Mouse (Mus musculus) monocyte, adult 5-6 weeks (primary cell): ENCODE results near the gene Trp53i13. TPM values are rescaled to one million over a fixed set of nuclear protein-coding genes. Genes with fewer than 3 reads are reported as not detected.

Source experiments
- ATAC-seq: fragments of 153-309, 156-312 bp; replicated peaks from 2 replicates; pipeline ENCODE4 v1.8.0; 2017; ENCODE audit warnings: mild to moderate bottlenecking; ENCODE audit not compliant: low TSS enrichment, insufficient number of reproducible peaks, severe bottlenecking, poor library complexity, low FRiP score
- total RNA-seq: library from RNA; stranded (forward); fragments of 200-1000, 200-491, 200-594 nt; gene quantifications from 3 replicates; pipeline ENCODE4 v1.2.3, GENCODE M21; 2017

Trp53i13 gene
- total RNA-seq, 1 experiment from 2014 or later = not detected

- 0 out of 2 replicates have a peak, but pooled peaks have one; percentile 3 for ATAC-seq
Measured at GRCm38 (mm10) chr11:77494344-77494676, 21.5 kb downstream of the Trp53i13 start.

- ATAC-seq = 0 out of 2 replicates have a peak, but pooled peaks have one; percentile 10
Measured at GRCm38 (mm10) chr11:77493512-77494343, 22.1 kb downstream of the Trp53i13 start, which contains the start of gene Git1. Gene Git1, plus strand, starts transcription at chr11:77493562.

DNA sequence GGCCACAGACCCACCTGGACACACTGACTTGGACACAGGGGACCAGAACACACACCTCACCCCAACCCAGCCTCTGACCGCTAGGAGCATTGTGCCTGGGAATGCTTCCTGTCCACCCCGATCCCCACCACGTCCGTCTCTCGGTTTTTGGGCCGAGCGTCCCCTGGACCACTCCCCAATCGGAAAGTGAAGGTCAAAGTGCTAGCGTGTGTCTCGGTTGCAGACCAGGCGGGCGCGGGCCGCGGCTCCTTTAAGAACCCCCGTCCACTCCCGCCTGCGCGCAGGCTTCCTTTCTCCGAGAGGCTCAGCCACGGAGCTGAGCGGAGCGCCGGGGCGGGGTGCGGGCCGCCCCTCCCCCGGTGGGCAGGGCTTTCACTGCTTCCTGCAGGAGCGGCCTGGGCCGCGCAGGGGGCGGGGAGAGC, 22.9 kb downstream of the Trp53i13 start:
- peak; percentile 45 for ATAC-seq

DNA sequence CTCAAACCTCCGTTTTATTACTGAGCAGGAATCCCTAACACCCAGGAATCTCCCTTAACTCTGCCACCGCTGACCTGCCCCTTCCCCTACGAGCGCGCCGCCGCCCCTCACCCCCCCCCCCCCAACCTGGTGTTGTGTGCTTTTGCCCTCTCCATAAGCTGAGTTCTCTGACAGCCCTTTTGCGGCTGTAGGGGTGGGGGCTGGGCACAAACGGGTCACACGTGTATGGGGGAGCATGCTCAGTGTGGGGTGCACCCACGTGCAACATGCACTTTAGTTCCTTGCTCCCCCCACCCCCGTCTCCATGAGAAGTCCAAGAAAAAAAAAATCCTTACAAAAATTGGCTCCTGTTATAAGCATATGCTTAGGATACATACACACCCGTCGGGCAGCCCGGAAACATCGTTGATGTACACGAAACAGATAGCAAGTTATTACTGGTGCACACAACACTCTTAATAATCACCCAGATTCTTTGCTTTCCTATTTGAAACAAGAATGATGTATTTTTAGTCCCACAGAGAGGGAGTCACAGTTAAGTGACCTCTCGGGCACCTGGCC, 23.4 kb downstream of the Trp53i13 start:
- no peak for ATAC-seq

- ATAC-seq = no peak
Measured at GRCm38 (mm10) chr11:77491502-77492291, 24.1 kb downstream of the Trp53i13 start.

DNA sequence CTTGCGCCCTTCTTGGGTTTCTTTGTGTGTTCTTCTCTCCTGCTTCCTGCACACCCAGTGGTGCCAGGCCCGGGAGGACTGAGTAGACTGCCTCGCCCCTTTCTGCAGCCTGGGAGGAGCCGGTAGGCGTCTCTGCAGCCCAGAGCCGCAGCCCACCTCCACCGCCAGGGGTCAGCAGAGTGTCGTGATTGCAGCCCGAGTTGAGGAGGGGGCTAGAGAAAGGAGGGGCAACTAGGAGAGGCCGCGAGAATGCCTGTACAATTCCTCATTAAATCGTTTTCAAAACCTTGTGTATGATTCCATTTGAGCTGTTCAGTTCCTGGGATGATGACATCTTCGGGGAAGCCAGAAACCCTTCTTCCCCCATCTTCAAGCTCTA, 24.7 kb downstream of the Trp53i13 start:
- peak; percentile 59 for ATAC-seq

DNA sequence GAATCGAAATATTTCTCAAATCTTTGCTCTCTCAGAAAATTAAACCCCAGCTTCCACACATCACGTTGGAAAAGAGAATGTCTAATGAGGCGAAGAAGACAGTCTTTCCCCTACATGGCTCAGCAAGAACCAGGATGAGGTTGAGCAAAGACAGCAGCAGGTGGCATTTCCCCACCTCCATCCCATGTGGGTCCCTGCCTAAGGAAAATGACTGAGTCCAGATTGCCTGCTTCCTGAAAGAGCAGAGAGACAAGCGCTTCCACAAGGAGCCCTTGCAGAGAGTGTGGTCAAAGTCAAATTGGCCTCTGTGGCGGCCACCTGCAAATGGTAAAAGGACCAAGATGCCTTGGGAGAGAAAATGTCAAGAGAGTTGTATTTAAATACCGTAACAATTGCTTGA, 25.3 kb downstream of the Trp53i13 start:
- ATAC-seq = no peak

DNA sequence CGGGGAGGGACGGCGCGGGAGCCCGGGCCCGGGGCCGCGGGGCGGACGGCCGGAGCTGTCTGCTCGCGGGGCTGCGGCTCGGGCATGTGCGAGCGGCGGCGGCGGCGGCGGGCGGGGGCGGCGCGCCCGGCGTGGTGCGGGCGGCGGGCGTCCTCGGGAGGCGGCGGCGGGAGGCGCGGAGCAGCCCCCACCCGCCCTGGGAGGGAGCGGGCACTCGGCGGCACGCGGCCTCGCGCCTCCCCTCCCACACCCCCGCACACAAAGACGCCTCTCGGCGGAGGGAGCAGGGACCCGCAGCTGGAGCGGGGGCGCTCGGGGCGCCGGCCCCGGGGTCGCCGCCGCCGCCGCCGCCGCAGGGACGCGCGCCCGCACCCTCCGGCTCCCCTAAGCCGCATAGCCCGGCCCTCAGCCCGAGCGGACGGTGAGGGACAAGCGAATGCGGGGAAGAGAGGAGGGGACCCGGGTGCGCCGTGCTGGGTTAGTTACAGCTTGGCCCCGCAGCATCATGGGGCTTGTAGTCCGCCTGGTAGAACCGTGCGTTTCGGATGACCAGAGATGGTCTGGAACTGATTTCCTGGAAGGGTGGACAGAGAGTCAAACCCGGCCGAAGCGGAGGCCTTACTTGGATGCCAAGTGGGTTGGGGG, 26.1 kb downstream of the Trp53i13 start, which contains the start of gene Ankrd13b:
Gene Ankrd13b, minus strand, starts transcription at position 88 of the 645 bp plus-strand sequence.
- no peak for ATAC-seq

DNA sequence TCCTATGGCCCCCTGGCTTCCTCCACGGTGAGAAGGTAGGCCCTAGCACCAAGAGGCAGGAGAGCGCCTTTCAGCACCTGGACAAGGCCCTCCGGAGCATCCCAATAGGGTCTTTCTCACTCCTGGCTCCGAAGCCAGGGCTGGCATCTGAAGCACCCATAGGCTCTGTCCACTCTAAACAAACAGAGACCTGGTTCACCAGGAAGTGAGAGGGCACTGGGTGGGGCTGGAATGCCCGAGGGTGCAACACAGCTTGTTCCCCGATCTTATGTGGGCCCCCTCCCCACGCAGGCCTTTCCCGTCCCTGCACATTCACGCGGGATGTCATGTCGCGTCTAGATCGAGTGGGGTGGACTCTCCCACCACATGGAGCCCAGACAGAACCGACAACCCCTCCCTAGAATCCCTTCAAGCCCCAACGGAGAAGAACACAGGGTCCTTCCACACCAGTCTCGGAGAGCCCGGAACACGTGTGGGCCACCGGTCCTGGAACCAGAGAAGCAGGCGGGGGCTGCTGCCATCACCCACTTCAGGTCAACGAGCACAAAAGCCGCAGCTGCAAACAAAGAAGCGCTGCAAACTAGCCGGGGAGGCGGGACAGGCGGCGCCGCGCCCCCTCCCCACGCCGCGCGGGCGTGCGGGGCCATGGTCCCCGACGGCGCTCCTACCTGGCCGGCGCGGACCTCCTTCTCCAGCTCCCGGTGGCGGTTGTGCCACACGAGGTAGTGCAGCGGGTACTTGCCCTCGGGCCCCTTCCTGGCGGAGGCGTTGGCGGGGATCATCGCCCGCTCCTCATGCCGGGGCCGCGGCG, 26.8 kb downstream of the Trp53i13 start:
- ATAC-seq = no peak

DNA sequence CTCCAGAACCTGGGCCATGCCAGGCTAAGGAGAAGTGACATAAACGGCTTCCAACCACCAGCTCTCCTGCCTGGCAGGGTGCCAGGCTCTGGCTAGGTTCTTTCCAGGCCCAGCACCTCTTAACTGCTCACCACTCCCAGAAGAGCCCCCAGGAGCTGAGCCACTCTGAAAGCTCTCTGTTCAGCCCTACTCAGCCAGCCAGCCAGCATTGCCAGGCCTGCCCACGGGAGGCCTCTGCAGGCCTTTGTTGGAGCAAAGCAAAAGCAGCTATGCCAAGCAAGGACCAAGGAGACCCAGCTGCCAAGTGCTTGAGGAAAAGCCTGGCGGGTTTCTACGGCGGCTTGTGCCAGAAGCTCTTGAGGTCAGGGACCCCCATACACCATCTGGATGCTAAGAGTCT, 29.0 kb downstream of the Trp53i13 start:
- no peak for ATAC-seq

- ATAC-seq = no peak
Measured at GRCm38 (mm10) chr11:77485229-77485628, 30.6 kb downstream of the Trp53i13 start.

DNA sequence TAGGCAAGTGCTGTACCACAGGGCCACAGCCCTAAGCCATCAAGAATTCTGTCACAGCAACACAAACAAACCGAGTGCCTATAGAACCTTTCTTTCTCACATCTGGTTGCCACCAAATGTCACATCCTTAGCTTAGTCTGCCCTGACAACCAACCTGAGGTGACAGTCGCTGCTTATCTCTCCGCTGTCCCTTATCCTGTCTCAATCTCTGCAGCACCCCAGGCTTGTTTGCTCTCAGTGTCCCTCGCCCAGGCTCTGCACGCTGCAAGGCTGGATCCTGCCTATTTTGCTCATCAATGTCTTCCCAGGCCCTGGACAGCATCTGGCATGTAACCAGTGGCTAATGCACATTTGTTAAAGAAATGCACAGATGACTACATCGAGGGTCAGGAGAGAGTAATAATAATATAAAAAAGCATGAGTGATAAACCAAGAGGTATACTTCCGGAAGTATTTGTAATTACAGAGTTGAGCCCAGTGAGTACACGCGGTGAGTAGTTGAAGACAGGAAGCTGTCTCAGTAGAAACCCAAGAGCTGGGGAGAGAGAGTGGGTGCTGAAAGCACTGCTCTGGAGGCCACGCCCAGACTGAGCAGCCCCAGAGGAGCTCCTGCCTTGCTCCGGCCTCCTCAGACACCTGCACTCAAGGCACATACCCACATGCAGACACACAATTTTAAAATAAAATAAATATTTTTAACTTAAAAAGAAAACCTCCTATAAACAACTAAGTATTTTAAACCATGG, 32.1 kb downstream of the Trp53i13 start:
- no peak for ATAC-seq

DNA sequence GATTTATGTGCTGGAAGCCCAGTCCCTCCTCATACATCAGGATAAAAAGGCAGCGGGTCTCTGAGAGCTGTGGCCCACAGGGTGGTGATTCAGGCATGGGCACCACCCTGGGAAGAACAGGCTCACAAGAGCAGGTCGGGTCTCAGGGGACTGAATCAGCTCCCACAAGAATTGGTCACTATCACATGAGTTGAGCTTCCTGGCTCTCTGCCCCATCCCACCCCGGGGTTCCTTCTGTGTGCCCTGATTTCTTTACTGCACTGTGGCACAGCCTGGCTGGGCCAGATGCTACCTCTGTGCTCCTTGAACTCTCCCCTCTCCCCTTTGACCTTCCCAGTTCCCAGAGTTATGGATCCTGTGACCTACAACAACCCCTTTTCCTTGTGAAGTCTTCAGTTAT, 32.7 kb downstream of the Trp53i13 start:
- no peak for ATAC-seq

DNA sequence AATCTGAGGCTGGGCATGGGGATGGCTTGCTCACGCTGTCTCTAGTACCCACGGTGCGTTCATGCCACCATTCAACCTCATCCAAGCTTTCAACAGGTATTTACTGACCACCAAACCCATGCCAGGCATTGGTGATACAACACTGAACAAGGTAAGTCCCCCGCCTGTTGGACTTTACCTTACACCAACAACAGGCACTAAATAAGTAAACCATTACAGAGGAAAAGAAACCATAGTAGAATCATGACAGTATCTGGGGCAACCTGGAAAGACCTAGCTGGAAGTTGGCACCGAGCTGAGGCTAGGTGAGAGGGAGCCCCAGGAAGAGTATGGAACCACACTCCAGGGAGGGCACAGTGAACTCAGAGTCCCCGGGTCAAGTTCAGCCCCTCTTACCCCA, 38.9 kb downstream of the Trp53i13 start:
- ATAC-seq = no peak

- ATAC-seq = no peak
Measured at GRCm38 (mm10) chr11:77476216-77476615, 39.6 kb downstream of the Trp53i13 start.

GRCm38 (mm10) chr11:77472775-77473174, 43.0 kb downstream of the Trp53i13 start:
- no peak for ATAC-seq

- no peak for ATAC-seq
Measured at GRCm38 (mm10) chr11:77471407-77471806, 44.4 kb downstream of the Trp53i13 start.

DNA sequence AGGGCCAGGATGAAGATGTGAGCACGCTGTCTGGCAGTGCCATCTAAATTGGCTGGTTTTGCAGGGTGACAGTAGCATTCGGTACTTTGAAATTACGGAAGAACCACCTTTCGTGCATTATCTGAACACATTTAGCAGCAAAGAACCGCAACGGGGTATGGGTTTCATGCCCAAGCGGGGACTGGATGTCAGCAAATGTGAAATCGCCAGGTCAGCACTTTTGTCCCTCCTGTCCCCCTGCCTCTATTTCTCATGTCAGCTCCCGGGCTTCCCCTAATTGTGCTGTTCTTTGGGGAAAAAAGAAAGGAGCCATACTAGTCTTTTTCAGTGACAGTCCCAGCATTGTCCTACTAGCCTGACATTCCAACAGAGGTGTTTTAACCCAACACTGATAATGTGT, 47.4 kb downstream of the Trp53i13 start:
- no peak for ATAC-seq
